Mouse (Mus musculus): Measurements from ENCODE around the gene Trpm6.

Trpm6 gene

GRCm38 (mm10) chr19:18749598-18750339, at the start of gene Trpm6:
Trpm6 (plus strand) TSS chr19:18749983.
- peak in 1 of 2 experiments; percentile 2 for DNase-seq (ENCODE audit: low spot score in 2 of 2)

- no peak for DNase-seq (ENCODE audit: low spot score in 2 of 2)
Observed at GRCm38 (mm10) chr19:18708101-18708500, 41.7 kb upstream of the Trpm6 start.

DNA sequence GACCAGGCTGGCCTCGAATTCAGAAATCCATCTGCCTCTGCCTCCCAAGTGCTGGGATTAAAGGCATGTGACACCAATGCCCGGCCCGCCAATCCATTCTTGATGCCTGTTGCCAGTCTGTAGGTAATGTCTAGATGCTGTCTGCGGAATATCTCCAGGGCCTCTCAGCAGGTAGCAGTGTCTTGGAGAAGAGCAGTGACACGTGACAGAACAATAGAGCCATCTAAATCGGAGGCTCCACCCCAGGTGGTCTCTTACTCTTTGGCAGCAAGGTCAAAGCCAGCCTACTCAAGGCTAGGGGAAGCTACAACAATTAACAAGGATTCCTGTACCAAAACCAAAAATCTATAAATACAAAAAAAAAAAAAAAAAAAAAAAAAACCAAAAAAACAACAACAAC, 38.9 kb upstream of the Trpm6 start:
- DNase-seq (ENCODE audit: low spot score in 2 of 2): no peak

GRCm38 (mm10) chr19:18711589-18711988, 38.2 kb upstream of the Trpm6 start:
- no peak for DNase-seq (ENCODE audit: low spot score in 2 of 2)

DNA sequence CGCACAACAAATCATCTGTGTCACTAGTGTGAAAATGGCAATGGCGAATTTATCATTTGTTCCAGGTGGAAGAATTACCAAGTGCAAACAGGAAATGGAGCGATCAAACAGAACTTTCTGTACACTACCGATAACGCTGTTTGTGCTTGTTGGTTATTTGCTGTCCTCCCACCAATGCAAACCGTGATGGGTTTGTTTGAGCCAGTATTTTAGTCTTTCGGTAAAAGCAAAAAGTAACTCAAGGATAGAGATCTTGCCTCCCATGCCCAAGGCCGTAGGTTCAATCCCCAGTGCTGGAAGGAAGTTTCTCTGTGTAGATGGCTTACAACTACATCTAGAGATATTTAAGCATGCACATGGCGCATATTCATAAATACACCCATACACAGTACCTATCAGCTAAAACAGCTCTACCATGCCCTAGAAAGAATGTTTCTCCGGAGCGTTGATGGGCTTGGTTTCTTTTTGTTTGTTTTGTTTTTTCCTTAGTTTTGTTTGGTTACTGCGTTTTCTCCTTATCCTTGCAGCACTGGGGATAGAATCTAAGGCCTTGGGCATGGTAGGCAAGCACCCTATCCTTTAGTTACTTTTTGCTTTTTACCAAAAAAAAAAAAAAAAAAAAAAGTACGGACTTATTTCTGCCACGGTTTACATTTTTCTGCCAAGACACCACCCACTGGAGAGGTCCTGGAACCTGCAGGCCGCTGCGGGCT, 37.5 kb upstream of the Trpm6 start:
- DNase-seq (ENCODE audit: low spot score in 2 of 2): no peak

- DNase-seq (ENCODE audit: low spot score in 2 of 2): peak; percentile 95 to 98
Observed at GRCm38 (mm10) chr19:18712866-18713300, 36.9 kb upstream of the Trpm6 start, which contains the start of gene D030056L22Rik. D030056L22Rik (plus strand) TSS chr19:18713193.

- DNase-seq (ENCODE audit: low spot score in 2 of 2): peak; percentile 28 to 54
Observed at GRCm38 (mm10) chr19:18713357-18713756, 36.4 kb upstream of the Trpm6 start.

DNA sequence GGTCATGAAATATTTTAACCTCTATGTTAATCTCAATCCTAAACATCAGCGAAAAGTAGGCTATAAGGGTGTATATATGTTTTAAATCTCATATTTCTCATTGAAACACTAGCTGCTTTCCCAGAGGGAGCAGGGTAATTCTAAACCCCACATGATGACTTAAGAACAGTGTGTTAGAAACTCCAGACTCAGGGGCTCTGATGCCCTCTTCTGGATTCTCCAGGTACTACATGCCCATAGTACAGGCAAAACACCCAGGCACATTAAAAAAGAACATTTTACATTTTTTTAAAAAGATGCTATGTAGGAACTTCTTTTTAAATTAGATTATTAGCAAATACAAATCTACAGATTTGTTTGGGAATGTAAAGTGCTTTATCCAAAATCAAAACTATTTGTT, 33.4 kb upstream of the Trpm6 start:
- peak in 1 of 2 experiments; percentile 73 for DNase-seq (ENCODE audit: low spot score in 2 of 2)

DNA sequence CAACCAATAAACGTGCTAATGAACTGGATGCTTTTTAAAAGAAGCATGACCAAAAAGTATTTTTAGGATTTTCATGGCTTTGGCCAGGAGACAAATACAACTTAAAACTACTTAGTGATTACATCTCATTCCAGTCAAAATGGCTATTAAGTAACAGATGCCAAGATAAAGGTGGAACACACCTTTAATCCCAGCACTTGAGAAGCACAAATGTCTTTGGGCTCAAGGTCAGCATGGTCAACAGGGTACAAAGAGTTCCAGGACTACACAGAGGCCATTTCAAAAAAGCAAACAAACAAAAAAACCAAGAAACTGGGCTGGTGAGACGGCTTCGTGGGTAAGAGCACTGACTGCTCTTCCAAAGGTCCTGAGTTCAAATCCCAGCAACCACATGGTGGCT, 29.4 kb upstream of the Trpm6 start:
- DNase-seq (ENCODE audit: low spot score in 2 of 2): no peak

DNA sequence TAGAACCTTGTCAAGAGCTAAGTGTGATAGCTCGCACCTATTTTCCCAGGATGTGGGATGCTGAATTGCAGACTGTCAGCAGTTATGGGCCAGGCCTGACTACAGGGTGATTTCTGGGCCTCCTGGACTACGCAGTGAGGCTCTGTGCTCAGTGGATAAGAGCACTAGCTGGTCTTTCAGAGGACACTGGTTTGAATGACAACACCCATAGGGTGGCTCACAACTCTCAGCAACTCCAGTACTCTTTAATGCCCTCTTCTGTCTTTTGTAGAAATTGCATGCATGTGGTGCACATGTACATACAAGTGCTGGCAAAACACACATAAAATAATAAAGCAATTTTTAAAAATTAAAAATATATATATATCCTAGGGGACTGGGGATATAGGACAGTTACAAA, 24.6 kb upstream of the Trpm6 start:
- DNase-seq (ENCODE audit: low spot score in 2 of 2): no peak

DNA sequence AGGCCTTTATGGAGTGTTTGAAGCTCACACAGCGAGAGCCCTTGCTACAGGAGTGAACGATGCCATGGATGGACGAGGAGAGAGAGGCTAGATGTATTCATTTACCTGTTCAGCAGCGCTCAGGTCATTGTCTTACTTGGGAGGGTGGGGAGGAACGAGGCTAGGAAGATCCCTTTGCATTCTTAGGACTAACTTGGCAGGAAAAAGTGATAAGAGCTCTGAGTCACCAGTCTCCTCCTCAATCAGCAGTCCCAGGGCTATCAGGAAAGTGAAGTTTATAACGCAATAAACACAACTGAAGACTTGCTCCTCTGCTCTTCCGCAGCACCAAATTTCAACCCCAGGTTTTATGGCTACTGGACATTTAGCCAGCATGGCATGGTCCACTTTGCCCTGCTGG, 19.5 kb upstream of the Trpm6 start:
- DNase-seq (ENCODE audit: low spot score in 2 of 2): no peak

DNA sequence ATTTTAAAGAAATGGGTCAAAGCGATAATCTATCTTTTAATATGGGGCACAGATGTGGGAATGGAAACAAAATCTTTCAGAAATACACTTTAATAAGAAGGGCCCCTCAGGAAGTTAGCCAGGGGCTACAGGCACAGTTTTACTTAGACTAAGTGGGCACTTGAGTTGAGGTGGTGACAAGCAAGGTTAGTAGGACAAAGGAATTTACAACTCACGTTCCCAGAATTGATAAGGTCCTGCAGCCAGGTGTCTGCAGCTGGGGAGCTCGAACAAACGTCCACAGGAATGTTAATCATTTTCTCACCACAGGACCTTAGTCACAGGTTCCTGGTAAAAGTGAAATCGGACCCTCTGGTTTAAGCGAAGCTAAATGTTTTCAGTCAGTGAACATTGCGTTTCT, 18.7 kb upstream of the Trpm6 start:
- no peak for DNase-seq (ENCODE audit: low spot score in 2 of 2)

DNA sequence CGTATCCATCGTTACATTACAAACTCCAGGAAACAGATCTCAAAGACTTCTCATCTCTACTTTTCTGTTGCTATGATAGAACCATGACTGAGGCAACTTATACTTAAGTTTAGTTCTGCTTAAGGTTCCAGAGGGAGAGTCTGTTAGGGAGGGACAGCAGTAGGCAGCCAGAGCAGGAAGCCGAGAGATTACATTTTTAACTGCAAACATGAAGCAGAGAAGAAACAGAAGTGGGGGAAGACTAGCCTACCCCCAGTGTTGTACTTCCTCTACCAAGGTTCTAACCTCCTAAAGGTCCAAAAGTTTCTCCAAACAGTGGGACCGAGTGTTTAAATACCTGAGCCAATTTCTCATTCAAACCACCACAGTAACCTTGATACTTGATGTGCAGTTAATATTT, 13.9 kb upstream of the Trpm6 start:
- no peak for DNase-seq (ENCODE audit: low spot score in 2 of 2)

GRCm38 (mm10) chr19:18739146-18739545, 10.6 kb upstream of the Trpm6 start:
- DNase-seq (ENCODE audit: low spot score in 2 of 2): no peak

DNA sequence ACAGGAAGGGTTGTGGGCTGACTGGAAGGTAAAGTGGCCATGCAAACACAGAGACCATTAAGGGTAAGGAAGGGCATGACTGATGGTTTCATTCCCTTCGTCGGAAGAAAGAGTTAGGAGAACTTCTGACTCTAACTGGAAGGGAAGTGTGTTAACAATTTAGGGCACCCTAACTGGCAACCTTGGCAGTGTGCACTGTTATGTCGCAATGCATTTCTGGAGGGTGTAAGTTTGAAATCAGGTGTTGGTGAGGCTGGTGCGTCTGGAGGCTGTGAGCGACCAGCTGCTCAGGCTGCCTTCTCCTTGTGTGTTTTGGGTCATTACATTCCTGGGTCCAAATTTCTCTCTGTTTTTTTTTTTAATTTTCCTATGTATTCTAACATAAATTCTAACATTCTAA, 5.8 kb upstream of the Trpm6 start:
- DNase-seq (ENCODE audit: low spot score in 2 of 2): no peak

DNA sequence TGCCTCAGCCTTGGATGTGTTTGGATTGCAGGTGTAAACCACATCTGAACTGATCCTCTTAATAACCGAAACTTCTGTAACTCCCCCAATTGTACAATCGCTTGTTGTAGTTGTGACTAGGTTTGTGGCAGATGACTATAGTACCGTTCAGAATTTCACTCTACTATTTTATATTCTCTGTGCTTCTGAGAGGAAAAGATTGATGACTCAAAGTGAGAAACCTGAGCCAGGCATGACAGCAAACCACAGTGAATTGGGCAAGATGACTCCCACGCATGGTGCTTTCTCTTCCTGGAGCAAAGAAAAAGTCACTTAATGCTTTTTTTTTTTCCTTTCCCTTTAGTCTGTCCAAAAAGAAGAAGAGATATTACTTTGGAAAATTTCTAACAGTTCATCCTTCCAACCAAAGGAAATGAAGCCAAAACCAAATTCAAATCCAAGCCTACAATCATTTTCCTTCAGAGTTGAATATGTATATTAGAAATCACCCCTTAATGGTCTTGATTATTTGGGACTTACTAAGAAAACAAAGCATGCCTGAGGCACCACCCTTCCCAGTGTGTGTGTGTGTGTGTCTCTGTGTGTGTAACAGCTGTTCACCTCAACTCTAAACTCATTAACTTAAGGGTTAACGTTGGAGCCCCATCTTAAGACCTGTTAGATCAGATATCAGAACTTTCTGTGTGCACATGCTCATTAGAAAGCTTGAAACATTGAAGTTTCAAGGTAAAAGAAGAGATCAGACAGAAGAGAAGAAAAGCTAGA, 3.0 kb upstream of the Trpm6 start:
- no peak for DNase-seq (ENCODE audit: low spot score in 2 of 2)

DNA sequence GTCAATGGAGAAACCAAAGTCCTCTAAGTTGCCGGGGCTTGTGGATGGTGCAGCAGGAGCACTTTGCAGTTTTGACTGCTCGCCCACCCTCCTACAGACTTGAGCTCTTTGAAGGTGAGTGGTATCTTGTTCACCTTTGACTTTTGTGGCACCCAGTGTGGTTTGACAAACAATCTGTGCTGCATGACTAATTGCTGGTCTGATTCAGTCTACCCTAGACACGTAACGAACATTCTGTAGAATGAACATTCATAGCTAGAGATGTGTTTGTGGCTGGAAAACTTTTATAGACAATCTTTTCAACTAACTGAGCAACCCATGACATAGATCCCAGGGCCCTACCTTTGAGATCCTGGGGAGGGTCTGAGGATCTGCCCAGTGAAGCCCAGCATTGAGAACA, 2.4 kb upstream of the Trpm6 start:
- no peak for DNase-seq (ENCODE audit: low spot score in 2 of 2)

GRCm38 (mm10) chr19:18757191-18757590, 7.4 kb downstream of the Trpm6 start:
- no peak for DNase-seq (ENCODE audit: low spot score in 2 of 2)

DNA sequence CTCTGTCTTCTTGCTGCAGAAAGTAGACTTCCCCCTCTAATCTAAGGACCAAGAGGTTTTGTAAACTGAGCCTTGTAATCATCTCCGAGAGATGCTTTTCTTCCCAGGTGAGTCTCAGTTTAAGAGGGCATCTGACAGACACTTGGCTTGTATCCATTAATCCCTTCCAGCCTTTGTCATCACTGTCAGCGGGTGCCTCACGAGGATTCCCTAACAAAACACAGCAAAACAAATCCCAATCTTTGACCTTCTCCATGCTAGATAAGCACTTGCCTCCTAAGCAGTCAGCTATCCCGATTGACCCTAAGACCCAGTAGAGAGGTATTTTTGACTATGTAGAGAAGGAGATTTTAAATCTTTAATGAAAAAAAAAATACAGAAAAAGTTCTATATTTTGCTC, 7.9 kb downstream of the Trpm6 start:
- DNase-seq (ENCODE audit: low spot score in 2 of 2): no peak

DNA sequence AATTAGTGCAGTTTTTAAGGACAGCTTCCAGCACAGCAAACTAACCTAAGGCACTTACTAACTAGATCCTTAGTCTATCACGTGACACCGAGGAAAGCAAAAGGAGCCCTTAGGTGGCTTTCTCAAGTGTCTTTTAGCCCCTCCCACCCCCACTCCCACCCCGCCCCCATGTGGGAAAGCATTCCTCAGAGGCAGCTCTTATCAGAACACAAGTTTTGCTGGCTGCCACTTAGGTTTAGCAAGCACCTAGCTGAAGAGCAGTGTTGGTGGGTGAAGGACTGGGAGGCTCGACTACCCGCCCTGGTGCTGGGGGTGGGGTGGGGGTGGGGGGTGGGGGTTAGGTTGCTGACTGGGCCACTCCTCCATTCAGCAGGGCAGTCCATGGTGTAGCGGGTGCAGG, 8.5 kb downstream of the Trpm6 start:
- no peak for DNase-seq (ENCODE audit: low spot score in 2 of 2)

- DNase-seq (ENCODE audit: low spot score in 2 of 2): no peak
Observed at GRCm38 (mm10) chr19:18758916-18759315, 9.1 kb downstream of the Trpm6 start.

DNA sequence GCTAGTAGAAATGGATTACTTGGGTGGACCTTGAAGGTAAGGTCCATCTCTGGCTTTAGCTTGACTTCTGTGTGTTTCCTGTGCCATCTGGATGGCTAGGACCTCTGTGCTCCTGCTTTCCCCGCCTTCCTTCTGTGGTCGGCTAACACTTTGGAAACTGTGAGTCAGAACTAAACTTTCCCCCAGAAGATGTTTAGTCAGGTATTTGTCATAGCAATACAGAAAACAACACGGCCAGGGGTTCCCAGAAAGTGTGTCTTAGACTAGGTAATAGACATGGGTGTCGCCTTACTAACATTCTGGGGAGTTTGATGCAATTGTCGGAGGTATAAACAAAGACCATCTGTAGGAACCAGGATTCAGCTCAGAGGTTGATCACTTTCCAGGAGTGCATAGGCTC, 16.6 kb downstream of the Trpm6 start:
- DNase-seq (ENCODE audit: low spot score in 2 of 2): no peak

DNA sequence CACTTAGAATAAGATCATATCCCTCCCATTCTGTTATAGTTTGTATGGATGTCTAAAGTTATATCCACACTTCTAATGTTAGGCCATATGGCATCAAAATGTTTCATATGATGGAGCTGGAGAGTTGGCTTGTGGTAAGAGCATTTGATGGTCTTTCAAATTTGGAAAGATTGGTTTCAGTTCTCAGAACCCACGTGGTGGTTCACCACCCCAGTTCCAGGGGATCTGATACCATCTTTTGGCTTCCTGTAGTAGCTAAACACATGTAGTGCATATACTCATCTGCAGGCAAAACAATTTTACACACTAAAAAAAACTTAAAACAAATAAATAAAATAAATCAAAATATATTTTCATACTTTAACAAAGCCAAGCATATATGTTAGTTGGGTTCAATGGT, 21.3 kb downstream of the Trpm6 start:
- no peak for DNase-seq (ENCODE audit: low spot score in 2 of 2)

Data from cerebellum, postnatal 4 days (tissue).